Mouse (Mus musculus): Measurements from ENCODE around the gene Psmb8. TPM values are rescaled to one million over a fixed set of nuclear protein-coding genes. Genes with fewer than 3 reads are reported as not detected.
"Not testable (repeated sequence)": the region's sequence is repeated elsewhere in the genome, so short reads cannot be mapped to it uniquely, and the experiment has no call there.

Gene Psmb8
- polyA plus RNA-seq, 1 experiment from 2014 or later = 4.4 TPM

- H3K4me2 ChIP-seq (ENCODE audit: low read length); H3K4me1 ChIP-seq (ENCODE audit: control insufficient read depth in 2 of 2, insufficient read depth in 2 of 2, low read length in 2 of 2); H3K36me3 ChIP-seq (ENCODE audit: control insufficient read depth, insufficient read depth, low read length); H3K27ac ChIP-seq (replicated peaks in 1 of 2; ENCODE audit: control insufficient read depth in 1 of 2, insufficient read depth in 1 of 2, low read depth in 2 of 2, low read length in 2 of 2); H3K9me3 ChIP-seq (ENCODE audit: control insufficient read depth, low read length); H3K9ac ChIP-seq (ENCODE audit: low read length); ATAC-seq (ENCODE audit: insufficient number of reproducible peaks, insufficient read depth, low FRiP score, low read depth); H3K4me3 ChIP-seq (ENCODE audit: control insufficient read depth in 1 of 2, insufficient read depth in 1 of 2, low read depth in 1 of 2, low read length in 2 of 2); H3K27me3 ChIP-seq (ENCODE audit: control insufficient read depth, insufficient read depth, low read length): not testable (repeated sequence)
- 92% methylated on average over 13 of the region's 23 CpGs for WGBS
These were observed 28.4 kb downstream of the Psmb8 start for GRCm38 (mm10) chr17:34225911-34226310.

- not testable (repeated sequence) for H3K9me3 ChIP-seq (ENCODE audit: control insufficient read depth, low read length); H3K9ac ChIP-seq (ENCODE audit: low read length); H3K4me1 ChIP-seq (ENCODE audit: control insufficient read depth in 2 of 2, insufficient read depth in 2 of 2, low read length in 2 of 2); ATAC-seq (ENCODE audit: insufficient number of reproducible peaks, insufficient read depth, low FRiP score, low read depth); H3K4me3 ChIP-seq (ENCODE audit: control insufficient read depth in 1 of 2, insufficient read depth in 1 of 2, low read depth in 1 of 2, low read length in 2 of 2); H3K27me3 ChIP-seq (ENCODE audit: control insufficient read depth, insufficient read depth, low read length); H3K36me3 ChIP-seq (ENCODE audit: control insufficient read depth, insufficient read depth, low read length); H3K27ac ChIP-seq (replicated peaks in 1 of 2; ENCODE audit: control insufficient read depth in 1 of 2, insufficient read depth in 1 of 2, low read depth in 2 of 2, low read length in 2 of 2); H3K4me2 ChIP-seq (ENCODE audit: low read length)
- WGBS = 93% methylated on average over 5 of the region's 9 CpGs
These were observed 33.5 kb downstream of the Psmb8 start for GRCm38 (mm10) chr17:34230971-34231370.

- H3K4me1 ChIP-seq (ENCODE audit: control insufficient read depth in 2 of 2, insufficient read depth in 2 of 2, low read length in 2 of 2); H3K9me3 ChIP-seq (ENCODE audit: control insufficient read depth, low read length); H3K27ac ChIP-seq (replicated peaks in 1 of 2; ENCODE audit: control insufficient read depth in 1 of 2, insufficient read depth in 1 of 2, low read depth in 2 of 2, low read length in 2 of 2); ATAC-seq (ENCODE audit: insufficient number of reproducible peaks, insufficient read depth, low FRiP score, low read depth); H3K36me3 ChIP-seq (ENCODE audit: control insufficient read depth, insufficient read depth, low read length); H3K4me3 ChIP-seq (ENCODE audit: control insufficient read depth in 1 of 2, insufficient read depth in 1 of 2, low read depth in 1 of 2, low read length in 2 of 2); H3K4me2 ChIP-seq (ENCODE audit: low read length); H3K27me3 ChIP-seq (ENCODE audit: control insufficient read depth, insufficient read depth, low read length); H3K9ac ChIP-seq (ENCODE audit: low read length): not testable (repeated sequence)
- WGBS = 92% methylated on average over 3 of the region's 7 CpGs
These were observed 34.5 kb downstream of the Psmb8 start for GRCm38 (mm10) chr17:34232021-34232420.

GRCm38 (mm10) chr17:34234926-34235325 lies 37.4 kb downstream of the Psmb8 start:
- Histone ChIP-seq H3K9me3 (ENCODE audit: control insufficient read depth, low read length) (no peaks in the 10 kb centered on the region), H3K36me3 (ENCODE audit: control insufficient read depth, insufficient read depth, low read length) (no peaks in the 10 kb centered on the region), H3K4me2 (ENCODE audit: low read length) (no peak overlapping the region), H3K27me3 (ENCODE audit: control insufficient read depth, insufficient read depth, low read length) (no peaks in the 10 kb centered on the region), H3K9ac (ENCODE audit: low read length) (no peak overlapping the region), H3K4me1 (ENCODE audit: control insufficient read depth in 2 of 2, insufficient read depth in 2 of 2, low read length in 2 of 2) (no peaks in the 10 kb centered on the region), H3K4me3 (ENCODE audit: control insufficient read depth in 1 of 2, insufficient read depth in 1 of 2, low read depth in 1 of 2, low read length in 2 of 2) (no peak overlapping the region), H3K27ac (replicated peaks in 1 of 2; ENCODE audit: control insufficient read depth in 1 of 2, insufficient read depth in 1 of 2, low read depth in 2 of 2, low read length in 2 of 2) (no peak overlapping the region)
- ATAC-seq (ENCODE audit: insufficient number of reproducible peaks, insufficient read depth, low FRiP score, low read depth) = no peak
- 50% methylated on average over 9 of the region's 9 CpGs for WGBS

GRCm38 (mm10) chr17:34236691-34237090 lies 39.2 kb downstream of the Psmb8 start:
- H3K27ac ChIP-seq (replicated peaks in 1 of 2; ENCODE audit: control insufficient read depth in 1 of 2, insufficient read depth in 1 of 2, low read depth in 2 of 2, low read length in 2 of 2) = no peak overlapping the region
- no peak overlapping the region for H3K9ac ChIP-seq (ENCODE audit: low read length)
- H3K36me3 ChIP-seq (ENCODE audit: control insufficient read depth, insufficient read depth, low read length) = no peaks in the 10 kb centered on the region
- H3K27me3 ChIP-seq (ENCODE audit: control insufficient read depth, insufficient read depth, low read length) = no peaks in the 10 kb centered on the region
- H3K9me3 ChIP-seq (ENCODE audit: control insufficient read depth, low read length) = peaks cover 4% of the 10 kb centered on the region
- no peak overlapping the region for H3K4me3 ChIP-seq (ENCODE audit: control insufficient read depth in 1 of 2, insufficient read depth in 1 of 2, low read depth in 1 of 2, low read length in 2 of 2)
- 71% methylated on average over 5 of the region's 5 CpGs for WGBS
- H3K4me2 ChIP-seq (ENCODE audit: low read length) = no peak overlapping the region
- no peaks in the 10 kb centered on the region for H3K4me1 ChIP-seq (ENCODE audit: control insufficient read depth in 2 of 2, insufficient read depth in 2 of 2, low read length in 2 of 2)
- no peak for ATAC-seq (ENCODE audit: insufficient number of reproducible peaks, insufficient read depth, low FRiP score, low read depth)

- H3K9me3 ChIP-seq (ENCODE audit: control insufficient read depth, low read length) = peaks cover 9% of the 10 kb centered on the region
- WGBS = 70% methylated on average over 3 of the region's 3 CpGs
- H3K9ac ChIP-seq (ENCODE audit: low read length) = no peak overlapping the region
- no peaks in the 10 kb centered on the region for H3K36me3 ChIP-seq (ENCODE audit: control insufficient read depth, insufficient read depth, low read length)
- H3K4me2 ChIP-seq (ENCODE audit: low read length) = no peak overlapping the region
- no peaks in the 10 kb centered on the region for H3K4me1 ChIP-seq (ENCODE audit: control insufficient read depth in 2 of 2, insufficient read depth in 2 of 2, low read length in 2 of 2)
- H3K27me3 ChIP-seq (ENCODE audit: control insufficient read depth, insufficient read depth, low read length) = no peaks in the 10 kb centered on the region
- H3K27ac ChIP-seq (replicated peaks in 1 of 2; ENCODE audit: control insufficient read depth in 1 of 2, insufficient read depth in 1 of 2, low read depth in 2 of 2, low read length in 2 of 2) = no peak overlapping the region
- no peak for ATAC-seq (ENCODE audit: insufficient number of reproducible peaks, insufficient read depth, low FRiP score, low read depth)
- H3K4me3 ChIP-seq (ENCODE audit: control insufficient read depth in 1 of 2, insufficient read depth in 1 of 2, low read depth in 1 of 2, low read length in 2 of 2) = no peak overlapping the region
These were observed 40.2 kb downstream of the Psmb8 start for GRCm38 (mm10) chr17:34237741-34238140.

- Histone ChIP-seq H3K9me3 (ENCODE audit: control insufficient read depth, low read length) (peaks cover 9% of the 10 kb centered on the region), H3K4me3 (ENCODE audit: control insufficient read depth in 1 of 2, insufficient read depth in 1 of 2, low read depth in 1 of 2, low read length in 2 of 2) (no peak within 1 kb of the TSS), H3K27ac (replicated peaks in 1 of 2; ENCODE audit: control insufficient read depth in 1 of 2, insufficient read depth in 1 of 2, low read depth in 2 of 2, low read length in 2 of 2) (no peak within 1 kb of the TSS), H3K27me3 (ENCODE audit: control insufficient read depth, insufficient read depth, low read length) (no peaks in the 10 kb centered on the region), H3K4me1 (ENCODE audit: control insufficient read depth in 2 of 2, insufficient read depth in 2 of 2, low read length in 2 of 2) (no peaks in the 10 kb centered on the region), H3K4me2 (ENCODE audit: low read length) (no peak within 1 kb of the TSS), H3K36me3 (ENCODE audit: control insufficient read depth, insufficient read depth, low read length) (no peaks in the 10 kb centered on the region), H3K9ac (ENCODE audit: low read length) (no peak within 1 kb of the TSS)
- WGBS = 58% methylated on average over 3 of the region's 3 CpGs
- no peak for ATAC-seq (ENCODE audit: insufficient number of reproducible peaks, insufficient read depth, low FRiP score, low read depth)
These were observed 41.2 kb downstream of the Psmb8 start, which contains the start of gene H2-Ob for GRCm38 (mm10) chr17:34238706-34239105. H2-Ob (plus strand) TSS chr17:34238903.

GRCm38 (mm10) chr17:34239601-34240041 lies 42.1 kb downstream of the Psmb8 start:
- Histone ChIP-seq H3K4me2 (ENCODE audit: low read length) (no peak overlapping the region), H3K27ac (replicated peaks in 1 of 2; ENCODE audit: control insufficient read depth in 1 of 2, insufficient read depth in 1 of 2, low read depth in 2 of 2, low read length in 2 of 2) (no peak overlapping the region)

More at GRCm38 (mm10) chr17:34239601-34240041, 42.1 kb downstream of the Psmb8 start:
- no peaks in the 10 kb centered on the region for H3K36me3 ChIP-seq (ENCODE audit: control insufficient read depth, insufficient read depth, low read length)
- no peak overlapping the region for H3K4me3 ChIP-seq (ENCODE audit: control insufficient read depth in 1 of 2, insufficient read depth in 1 of 2, low read depth in 1 of 2, low read length in 2 of 2)
- no peaks in the 10 kb centered on the region for H3K27me3 ChIP-seq (ENCODE audit: control insufficient read depth, insufficient read depth, low read length)
- peaks cover 9% of the 10 kb centered on the region for H3K9me3 ChIP-seq (ENCODE audit: control insufficient read depth, low read length)
- WGBS = 50% methylated on average over 10 of the region's 10 CpGs
- no peaks in the 10 kb centered on the region for H3K4me1 ChIP-seq (ENCODE audit: control insufficient read depth in 2 of 2, insufficient read depth in 2 of 2, low read length in 2 of 2)
- no peak for ATAC-seq (ENCODE audit: insufficient number of reproducible peaks, insufficient read depth, low FRiP score, low read depth)
- H3K9ac ChIP-seq (ENCODE audit: low read length) = no peak overlapping the region

Measured in heart, embryonic 14.5 days (tissue).